Comparison of ENCODE assay signal across 21 mouse cellular contexts in genomic region chr6:149050978-149051723, GRCm38 (mm10). TPM values are rescaled to one million over a fixed set of nuclear protein-coding genes. Genes with fewer than 3 reads are reported as not detected.
DNase-seq lines count a peak whose midpoint lies in the region; ATAC-seq and TF ChIP-seq lines count a peak whose summit lies in the region.
"Had no signal": no experiment of that assay in that cellular context is flagged by ENCODE, and none has a peak within 500 bp of the region (broad histone marks: within the 10 kb centered on the region; RNA-seq: fewer than 3 reads in every experiment).

No protein-coding gene starts in this region.

- no peak overlapping the region for H3K4me2 ChIP-seq in embryonic facial prominence, embryonic 14.5 days (ENCODE audit: low read depth, low read length)
- H3K4me2 ChIP-seq in intestine, embryonic 14.5 days (ENCODE audit: low read length) = no peak overlapping the region
- no peak overlapping the region for H3K4me2 ChIP-seq in intestine, postnatal 0 days (replicated peaks; ENCODE audit: low read depth)
- H3K4me2 ChIP-seq in lung, embryonic 14.5 days = no peak overlapping the region
- no peak overlapping the region for H3K4me2 ChIP-seq in intestine, embryonic 15.5 days (replicated peaks)
- H3K4me2 ChIP-seq: embryonic facial prominence, embryonic 12.5 days; forebrain, embryonic 15.5 days; heart, embryonic 15.5 days; limb, embryonic 15.5 days; liver, embryonic 15.5 days; midbrain, embryonic 11.5 days had no signal

- no peak for ATAC-seq in embryonic facial prominence, embryonic 14.5 days (ENCODE audit: low read depth)
- ATAC-seq in intestine, embryonic 14.5 days (replicated peaks; ENCODE audit: low FRiP score, low TSS enrichment, low read depth) = peak; percentile 72
- no peak for ATAC-seq in intestine, postnatal 0 days
- no peak for ATAC-seq in lung, embryonic 14.5 days (ENCODE audit: insufficient read depth)
- peak; percentile 88 for ATAC-seq in intestine, embryonic 15.5 days
- ATAC-seq: forebrain, embryonic 15.5 days; inflammation-experienced regulatory T-cells, adult 6 months had no signal

- H3K27me3 ChIP-seq in embryonic facial prominence, embryonic 14.5 days (replicated peaks; ENCODE audit: control insufficient read depth, insufficient read depth, low read length) = no peaks in the 10 kb centered on the region
- no peaks in the 10 kb centered on the region for H3K27me3 ChIP-seq in embryonic facial prominence, embryonic 10.5 days (replicated peaks; ENCODE audit: low read depth, poor library complexity, severe bottlenecking)
- H3K27me3 ChIP-seq in intestine, embryonic 14.5 days (replicated peaks; ENCODE audit: control insufficient read depth, insufficient read depth, low read length) = no peaks in the 10 kb centered on the region
- H3K27me3 ChIP-seq in intestine, postnatal 0 days (replicated peaks; ENCODE audit: control insufficient read depth, insufficient read depth, low read length) = no peaks in the 10 kb centered on the region
- no peaks in the 10 kb centered on the region for H3K27me3 ChIP-seq in lung, embryonic 14.5 days (ENCODE audit: insufficient read depth, low read length)
- H3K27me3 ChIP-seq in intestine, embryonic 15.5 days (replicated peaks) = no peaks in the 10 kb centered on the region
- H3K27me3 ChIP-seq: CH12.LX; embryonic facial prominence, embryonic 12.5 days; forebrain, embryonic 15.5 days; heart, embryonic 15.5 days; limb, embryonic 15.5 days; liver, embryonic 15.5 days had no signal

- no peaks in the 10 kb centered on the region for H3K36me3 ChIP-seq in embryonic facial prominence, embryonic 14.5 days (ENCODE audit: control insufficient read depth, insufficient read depth, low read length)
- 0 out of 2 replicates have a peak, but pooled peaks cover 8% of the 10 kb centered on the region for H3K36me3 ChIP-seq in embryonic facial prominence, embryonic 10.5 days (replicated peaks)
- H3K36me3 ChIP-seq in intestine, embryonic 14.5 days (ENCODE audit: control insufficient read depth, insufficient read depth, low read length) = no peaks in the 10 kb centered on the region
- no peaks in the 10 kb centered on the region; the same call in 1 of the 2 replicates for H3K36me3 ChIP-seq in intestine, postnatal 0 days (ENCODE audit: control insufficient read depth, insufficient read depth)
- no peaks in the 10 kb centered on the region for H3K36me3 ChIP-seq in lung, embryonic 14.5 days (ENCODE audit: insufficient read depth)
- H3K36me3 ChIP-seq in intestine, embryonic 15.5 days = no peaks in the 10 kb centered on the region
- H3K36me3 ChIP-seq: embryonic facial prominence, embryonic 12.5 days; forebrain, embryonic 15.5 days; heart, embryonic 15.5 days; limb, embryonic 15.5 days; liver, embryonic 15.5 days had no signal

- no peak for TF ChIP-seq CTCF in intestine, postnatal 0 days (IDR thresholded peaks at IDR 0.05; ENCODE audit: low read depth)
- TF ChIP-seq CTCF in lung, embryonic 14.5 days (IDR thresholded peaks at IDR 0.05; ENCODE audit: low read depth) = no peak

- H3K9ac ChIP-seq in embryonic facial prominence, embryonic 14.5 days (ENCODE audit: low read depth, low read length) = no peak overlapping the region
- no peak overlapping the region for H3K9ac ChIP-seq in intestine, embryonic 14.5 days (ENCODE audit: low read length)
- no peak overlapping the region for H3K9ac ChIP-seq in intestine, postnatal 0 days (ENCODE audit: low read depth, low read length)
- no peak overlapping the region for H3K9ac ChIP-seq in lung, embryonic 14.5 days
- H3K9ac ChIP-seq in intestine, embryonic 15.5 days = no peak overlapping the region
- H3K9ac ChIP-seq: embryonic facial prominence, embryonic 12.5 days; forebrain, embryonic 15.5 days; heart, embryonic 15.5 days; limb, embryonic 15.5 days; liver, embryonic 15.5 days had no signal

- H3K9me3 ChIP-seq in embryonic facial prominence, embryonic 14.5 days (ENCODE audit: control insufficient read depth, low read length) = no peaks in the 10 kb centered on the region
- H3K9me3 ChIP-seq in embryonic facial prominence, embryonic 10.5 days = no peaks in the 10 kb centered on the region
- H3K9me3 ChIP-seq in intestine, embryonic 14.5 days (ENCODE audit: control insufficient read depth, low read length) = no peaks in the 10 kb centered on the region
- no peaks in the 10 kb centered on the region for H3K9me3 ChIP-seq in intestine, postnatal 0 days (ENCODE audit: control insufficient read depth)
- H3K9me3 ChIP-seq in lung, embryonic 14.5 days (ENCODE audit: low read depth, low read length) = no peaks in the 10 kb centered on the region
- H3K9me3 ChIP-seq in intestine, embryonic 15.5 days = no peaks in the 10 kb centered on the region
- H3K9me3 ChIP-seq: embryonic facial prominence, embryonic 12.5 days; forebrain, embryonic 15.5 days; heart, embryonic 15.5 days; limb, embryonic 15.5 days; liver, embryonic 15.5 days had no signal

- 65% methylated on average over 4 of the region's 4 CpGs for WGBS in embryonic facial prominence, embryonic 14.5 days
- 82% methylated on average over 4 of the region's 4 CpGs for WGBS in embryonic facial prominence, embryonic 10.5 days
- 51% methylated on average over 4 of the region's 4 CpGs for WGBS in intestine, embryonic 14.5 days
- 28% methylated on average over 4 of the region's 4 CpGs for WGBS in intestine, postnatal 0 days
- WGBS in lung, embryonic 14.5 days = 49% methylated on average over 4 of the region's 4 CpGs
- WGBS in intestine, embryonic 15.5 days = 35% methylated on average over 4 of the region's 4 CpGs

- no peak overlapping the region for H3K4me3 ChIP-seq in embryonic facial prominence, embryonic 14.5 days (ENCODE audit: low read depth, low read length)
- no peak overlapping the region for H3K4me3 ChIP-seq in embryonic facial prominence, embryonic 10.5 days
- H3K4me3 ChIP-seq in intestine, embryonic 14.5 days (ENCODE audit: low read depth, low read length) = no peak overlapping the region
- H3K4me3 ChIP-seq in intestine, postnatal 0 days (ENCODE audit: low read depth, low read length) = no peak overlapping the region
- H3K4me3 ChIP-seq in lung, embryonic 14.5 days (ENCODE audit: low read depth, low read length) = no peak overlapping the region
- H3K4me3 ChIP-seq in intestine, embryonic 15.5 days (replicated peaks) = no peak overlapping the region
- H3K4me3 ChIP-seq: embryonic facial prominence, embryonic 12.5 days; forebrain, embryonic 15.5 days; heart, embryonic 15.5 days; limb, embryonic 15.5 days; liver, embryonic 15.5 days had no signal

- H3K27ac ChIP-seq in embryonic facial prominence, embryonic 14.5 days (replicated peaks; ENCODE audit: low read depth, low read length) = no peak overlapping the region
- no peak overlapping the region for H3K27ac ChIP-seq in embryonic facial prominence, embryonic 10.5 days (replicated peaks)
- no peak overlapping the region for H3K27ac ChIP-seq in intestine, embryonic 14.5 days (ENCODE audit: low read depth)
- no peak overlapping the region for H3K27ac ChIP-seq in intestine, postnatal 0 days (ENCODE audit: low read depth, low read length)
- H3K27ac ChIP-seq in lung, embryonic 14.5 days (ENCODE audit: low read depth) = no peak overlapping the region
- no peak overlapping the region for H3K27ac ChIP-seq in intestine, embryonic 15.5 days
- H3K27ac ChIP-seq: embryonic facial prominence, embryonic 12.5 days; forebrain, embryonic 15.5 days; heart, embryonic 15.5 days; limb, embryonic 15.5 days; liver, embryonic 15.5 days had no signal

- H3K4me1 ChIP-seq in embryonic facial prominence, embryonic 14.5 days (ENCODE audit: control insufficient read depth, insufficient read depth, low read length) = no peaks in the 10 kb centered on the region
- H3K4me1 ChIP-seq in embryonic facial prominence, embryonic 10.5 days = no peaks in the 10 kb centered on the region
- H3K4me1 ChIP-seq in intestine, embryonic 14.5 days (replicated peaks; ENCODE audit: control insufficient read depth, insufficient read depth, low read length) = peaks cover 7% of the 10 kb centered on the region; the same call in 1 of the 2 replicates
- no peaks in the 10 kb centered on the region for H3K4me1 ChIP-seq in intestine, postnatal 0 days (replicated peaks; ENCODE audit: control insufficient read depth, insufficient read depth, low read length)
- H3K4me1 ChIP-seq in lung, embryonic 14.5 days (ENCODE audit: insufficient read depth) = no peaks in the 10 kb centered on the region
- 0 out of 2 replicates have a peak, but pooled peaks cover 3% of the 10 kb centered on the region for H3K4me1 ChIP-seq in intestine, embryonic 15.5 days (replicated peaks)
- H3K4me1 ChIP-seq: embryonic facial prominence, embryonic 12.5 days; forebrain, embryonic 15.5 days; heart, embryonic 15.5 days; limb, embryonic 15.5 days; liver, embryonic 15.5 days had no signal

- peak; percentile 52 for DNase-seq in embryonic facial prominence, embryonic 14.5 days (ENCODE audit: low spot score)
- DNase-seq in embryonic facial prominence, embryonic 10.5 days (ENCODE audit: low spot score) = no peak
- no peak for DNase-seq in intestine, embryonic 14.5 days (ENCODE audit: low spot score)
- peak; percentile 72 for DNase-seq in lung, embryonic 14.5 days
- DNase-seq in lung, adult 18-20 months = no peak
- DNase-seq in cerebellum, adult 9-11 months = no peak
- DNase-seq: adrenal gland, postnatal 36 days; cerebellum, adult 18-20 months; layer of hippocampus, postnatal 36 days; retina, postnatal 1 day; thymus, adult 2 months had no signal

RNA-seq across cellular contexts. Expression of gene Dennd5b, which starts 50.3 kb away (rescaled TPM):
- polyA plus RNA-seq in embryonic facial prominence, embryonic 14.5 days (2014; fragmentation: Nextera tagmentation; extraction: Ambion mirVana) = 4.8 and 5.7 TPM in 2 replicates
- polyA plus RNA-seq in embryonic facial prominence, embryonic 10.5 days (2016; fragmentation: Nextera tagmentation; extraction: Ambion mirVana) = 10.8 and 11.0 TPM in 2 replicates
- 13.2 TPM in 2 replicates for polyA plus RNA-seq in intestine, embryonic 14.5 days (2014; fragmentation: Nextera tagmentation; extraction: Ambion mirVana)
- polyA plus RNA-seq in intestine, postnatal 0 days (2015; fragmentation: Nextera tagmentation; extraction: Ambion mirVana) = 9.6 and 12.7 TPM in 2 replicates
- polyA plus RNA-seq in lung, embryonic 14.5 days (2014; fragmentation: Nextera tagmentation; extraction: Ambion mirVana) = 6.7 and 9.8 TPM in 2 replicates
- polyA plus RNA-seq in intestine, embryonic 15.5 days (2015; fragmentation: Nextera tagmentation; extraction: Ambion mirVana) = 9.0 and 9.7 TPM in 2 replicates

Comparison
In these comparisons a context has a peak if more than half of its experiments do, and no peak if none do; other contexts are left out.
1. ATAC-seq: peak in intestine, embryonic 14.5 days (single experiment) and intestine, embryonic 15.5 days (single experiment); none in embryonic facial prominence, embryonic 14.5 days (single experiment), intestine, postnatal 0 days (single experiment) and lung, embryonic 14.5 days (single experiment).
2. DNase-seq: peak in embryonic facial prominence, embryonic 14.5 days (single experiment) and lung, embryonic 14.5 days (single experiment); none in embryonic facial prominence, embryonic 10.5 days (single experiment), intestine, embryonic 14.5 days (single experiment), lung, adult 18-20 months (0 of 2) and cerebellum, adult 9-11 months (single experiment).